Mouse (Mus musculus) brain, embryonic 14.5 days (tissue): ENCODE measurements around the gene Dhx37.
"Not testable (repeated sequence)": the region's sequence is repeated elsewhere in the genome, so short reads cannot be mapped to it uniquely, and the experiment has no call there.

ENCODE experiments used
- CTCF ChIP-seq: fragments of 200-500 bp; IDR thresholded peaks from 2 replicates; pipeline ENCODE4 v1.5.1; 2012; ENCODE audit warnings: inconsistent platforms, mild to moderate bottlenecking, moderate library complexity, borderline replicate concordance; ENCODE audit not compliant: insufficient read depth, insufficient read length; ENCODE audit errors: extremely low read depth
- POLR2A ChIP-seq: fragments of 200-500 bp; IDR thresholded peaks from 2 replicates; pipeline ENCODE4 v1.6.1; 2012; ENCODE audit warnings: mild to moderate bottlenecking, inconsistent platforms, borderline replicate concordance; ENCODE audit not compliant: poor library complexity, insufficient read depth, insufficient read length, severe bottlenecking; ENCODE audit errors: extremely low read depth

- not testable (repeated sequence) for TF ChIP-seq CTCF, POLR2A
These were observed 41.7 kb downstream of the Dhx37 start for GRCm38 (mm10) chr5:125392176-125392575.
